Mouse (Mus musculus) urinary bladder, adult 2 months (tissue): ENCODE measurements around the gene Appl1. TPM values are rescaled to one million over a fixed set of nuclear protein-coding genes. Genes with fewer than 3 reads are reported as not detected.
"Not testable (repeated sequence)": the region's sequence is repeated elsewhere in the genome, so short reads cannot be mapped to it uniquely, and the experiment has no call there.

Experiments used
- DNase-seq: peaks from one replicate; pipeline ENCODE4 v3.0.0; 2022; ENCODE audit warnings: low spot score
- polyA plus RNA-seq: library from polyadenylated mRNA; depleted of rRNA; stranded (reverse); fragments of >200 nt; gene quantifications from 2 replicates; pipeline ENCODE4 v1.2.3, GENCODE M21; 2012

The Appl1 gene
- polyA plus RNA-seq, 1 experiment, result 14.3 TPM

DNA sequence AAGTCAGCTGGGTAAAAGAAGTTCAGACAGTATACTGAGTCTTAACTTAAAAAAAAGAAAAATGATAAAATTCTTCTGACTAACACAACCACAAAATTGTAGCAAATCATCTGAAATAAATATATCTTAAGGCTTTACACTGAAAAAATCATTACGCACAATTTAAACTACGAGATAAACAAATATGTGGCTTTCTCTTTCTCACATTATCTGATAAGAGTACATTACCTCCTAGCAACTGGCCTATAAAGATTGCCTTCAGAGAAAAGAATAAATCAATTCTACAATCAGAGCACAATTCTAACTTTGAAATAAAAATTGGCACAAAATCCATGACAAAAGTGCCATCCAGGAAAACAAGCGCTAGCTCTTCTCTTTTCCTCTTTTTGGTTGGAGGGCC lies 1.9 kb downstream of the Appl1 start:
- DNase-seq, result no peak

DNA sequence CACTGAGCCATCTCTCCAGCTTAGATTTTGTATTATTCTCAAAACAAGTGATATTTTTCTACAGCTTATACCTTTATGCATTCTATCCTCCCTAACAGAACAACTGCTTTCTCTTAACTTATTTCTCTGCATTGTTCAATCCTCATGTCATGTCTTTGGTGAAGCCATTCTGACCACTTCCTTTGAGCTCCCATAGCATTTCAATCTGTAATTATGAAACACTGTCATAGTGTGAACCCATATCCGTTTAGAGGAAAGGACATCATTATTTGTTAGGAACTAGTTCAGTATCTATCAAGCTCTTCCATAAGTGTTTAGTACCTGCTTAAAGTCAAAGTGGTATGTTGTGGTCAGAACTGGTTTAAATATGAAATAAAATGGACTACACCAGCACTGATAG lies 10.5 kb downstream of the Appl1 start:
- no peak for DNase-seq

DNA sequence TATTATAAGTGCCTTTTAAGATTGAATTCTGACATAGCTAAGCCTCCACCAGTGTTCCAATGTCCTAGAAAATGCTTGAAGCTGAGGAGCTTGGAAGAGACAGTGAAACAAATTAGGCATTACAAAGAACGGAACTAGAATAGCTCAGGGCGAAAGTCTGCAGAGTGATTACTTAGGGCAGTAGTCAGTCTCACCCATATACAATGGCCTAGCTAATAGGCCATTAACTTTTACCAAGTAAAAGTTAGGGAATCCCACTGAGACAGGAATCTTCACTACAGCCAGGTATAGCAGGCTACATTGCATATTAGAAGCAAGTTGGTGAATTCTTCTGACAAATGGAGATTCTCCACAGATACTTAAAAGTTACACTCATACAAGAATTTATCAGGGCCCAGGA lies 14.9 kb downstream of the Appl1 start:
- not testable (repeated sequence) for DNase-seq

DNA sequence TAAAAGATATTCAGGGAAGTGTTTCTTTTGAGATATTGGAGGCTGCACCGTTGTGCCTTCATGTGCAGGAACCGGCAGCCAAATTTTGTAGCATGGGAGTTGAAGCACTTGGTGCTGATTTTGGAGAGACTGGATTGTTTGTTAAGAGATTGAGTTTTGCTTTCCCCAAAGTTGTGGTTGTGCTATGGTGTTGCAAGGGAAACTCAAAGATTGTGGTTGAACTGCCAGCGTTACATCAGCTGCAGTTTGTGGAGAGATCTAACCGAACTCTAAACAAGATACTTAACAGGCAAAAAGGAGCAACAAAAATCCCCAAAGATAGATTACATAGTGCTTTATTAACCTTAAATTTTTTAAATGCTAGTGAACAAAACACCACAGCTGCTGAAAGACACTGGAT lies 35.5 kb downstream of the Appl1 start:
- no peak for DNase-seq

DNA sequence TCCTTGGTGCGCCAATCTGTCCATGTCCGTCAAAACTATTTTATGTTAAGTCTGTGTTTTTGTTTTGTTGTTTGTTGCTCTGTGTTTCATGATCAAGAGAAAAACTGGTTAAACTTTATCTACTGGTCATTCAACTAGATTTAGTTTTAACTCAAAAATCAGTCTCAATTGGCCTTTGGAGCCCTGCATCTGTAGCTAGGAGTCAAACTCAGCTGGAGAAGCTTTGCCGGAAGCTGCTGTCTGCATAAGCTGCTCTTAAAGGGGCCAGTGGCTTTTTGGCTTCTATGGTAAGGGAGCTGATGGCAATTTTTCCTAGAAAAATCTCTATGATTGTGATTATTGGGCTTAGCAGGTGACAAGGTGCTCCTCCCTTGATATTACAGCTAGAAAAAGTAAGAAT lies 36.1 kb downstream of the Appl1 start:
- no peak for DNase-seq

DNA sequence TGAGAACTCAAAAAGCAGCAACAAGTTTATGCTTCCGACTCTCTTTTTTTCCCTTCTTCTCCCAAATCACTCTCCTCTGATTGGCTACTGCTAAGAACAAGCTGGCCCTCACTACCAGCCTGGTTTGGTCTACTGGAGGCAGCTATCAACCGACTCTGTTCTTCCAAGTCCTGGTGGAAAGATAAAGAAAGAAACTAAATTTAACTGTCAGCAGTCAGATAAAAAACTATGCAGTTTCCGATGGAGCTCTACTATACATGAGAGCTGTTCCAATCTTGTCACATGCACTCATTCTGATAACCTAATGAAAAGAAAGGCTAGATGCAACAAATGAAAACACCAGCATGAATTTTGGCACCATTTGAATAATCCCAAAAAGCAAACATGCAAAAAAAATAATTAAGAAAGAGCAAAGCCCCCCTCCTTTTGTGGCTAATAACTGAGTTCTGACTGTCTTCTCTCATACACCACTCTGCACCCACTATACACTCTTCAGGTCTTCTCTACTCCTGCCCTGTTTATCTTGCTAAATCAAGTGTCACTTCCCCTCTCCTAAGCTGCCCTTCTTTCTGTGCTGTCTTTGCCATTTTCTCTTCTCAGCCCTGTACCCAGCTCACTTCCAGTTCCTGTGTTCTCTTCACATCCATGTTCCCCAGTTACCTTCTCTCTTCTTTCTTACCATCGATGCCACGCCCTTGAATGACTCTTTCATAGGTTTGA lies 47.2 kb downstream of the Appl1 start:
- DNase-seq, result no peak

DNA sequence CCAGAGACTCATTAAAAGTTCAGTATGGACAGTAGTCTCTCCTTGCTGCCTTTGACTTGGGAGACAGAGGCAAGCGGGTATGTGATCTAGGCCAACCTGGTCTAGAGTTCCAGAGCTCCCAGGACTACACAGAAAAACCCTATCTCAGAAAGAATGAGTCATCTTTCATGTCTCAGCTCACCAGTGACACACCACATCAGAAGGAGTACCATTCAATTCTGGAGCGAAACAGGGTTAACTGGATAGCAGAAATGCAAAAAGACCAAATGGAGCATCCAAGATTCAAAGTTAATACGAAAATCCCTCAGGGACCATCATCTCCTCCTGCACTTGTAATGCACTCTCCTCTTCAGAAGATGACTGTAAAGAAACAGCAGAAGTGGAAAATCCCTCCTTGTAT lies 51.7 kb downstream of the Appl1 start:
- DNase-seq, result no peak

DNA sequence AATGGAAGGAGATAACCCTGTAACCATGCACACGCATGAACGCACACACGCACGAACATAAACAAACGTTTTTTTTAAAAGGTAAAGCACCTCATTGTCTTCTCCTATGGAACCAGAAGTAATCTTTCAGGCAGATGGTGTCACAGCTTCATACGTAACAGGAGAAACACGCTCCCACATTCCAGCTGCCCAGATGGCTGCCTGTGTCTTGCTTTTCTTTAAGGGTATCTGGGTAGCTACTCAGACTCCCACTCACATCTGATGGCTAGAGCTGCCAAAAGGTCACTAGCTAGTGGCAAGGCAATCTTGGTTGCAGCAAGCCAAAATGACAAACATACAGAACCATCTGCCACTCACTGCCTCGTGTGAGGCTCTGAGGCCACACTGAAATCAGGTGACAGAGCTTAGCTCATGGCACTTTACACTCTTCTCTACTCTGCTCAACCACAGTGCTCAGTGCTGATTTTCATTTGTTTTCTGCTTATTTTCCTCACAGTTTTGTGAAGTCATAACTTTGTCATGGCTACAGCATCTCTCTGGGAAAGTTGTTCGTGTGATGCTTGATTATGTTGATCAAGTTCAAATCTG lies 57.3 kb downstream of the Appl1 start:
- no peak for DNase-seq

DNA sequence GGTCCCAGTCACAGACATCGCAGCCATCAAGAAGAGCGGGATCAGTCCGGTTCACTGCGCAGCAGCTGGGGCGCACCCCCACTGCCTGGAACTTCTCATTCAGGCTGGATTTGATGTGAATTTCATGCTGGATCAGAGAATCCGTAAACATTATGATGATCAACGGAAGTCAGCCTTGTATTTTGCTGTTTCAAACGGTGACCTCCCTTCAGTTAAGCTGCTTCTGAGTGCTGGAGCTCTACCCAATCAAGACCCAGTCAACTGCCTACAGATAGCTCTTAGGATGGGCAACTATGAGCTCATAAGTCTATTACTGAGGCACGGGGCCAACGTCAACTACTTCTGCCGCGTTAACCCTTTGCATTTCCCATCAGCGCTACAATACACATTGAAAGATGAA lies 59.2 kb downstream of the Appl1 start:
- no peak for DNase-seq

DNA sequence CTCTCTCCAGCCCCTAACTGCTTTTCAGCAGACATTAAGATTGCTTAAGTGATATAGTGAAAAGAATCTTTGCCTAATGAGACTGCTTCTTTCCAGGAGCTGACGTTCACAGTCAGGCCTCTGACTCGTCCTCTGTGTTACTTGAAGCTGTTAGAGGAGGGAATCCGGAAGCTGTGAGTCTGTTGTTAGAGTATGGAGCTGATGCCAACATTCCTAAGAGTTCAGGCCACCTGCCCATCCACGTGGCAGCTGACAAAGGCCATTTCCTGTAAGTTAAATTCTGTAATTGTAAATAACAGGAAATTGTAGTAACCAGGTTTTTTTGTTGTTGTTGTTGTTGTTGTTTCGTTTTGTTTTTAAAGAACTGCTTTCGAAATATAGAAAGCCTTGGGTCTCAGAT lies 59.8 kb downstream of the Appl1 start:
- no peak for DNase-seq

DNA sequence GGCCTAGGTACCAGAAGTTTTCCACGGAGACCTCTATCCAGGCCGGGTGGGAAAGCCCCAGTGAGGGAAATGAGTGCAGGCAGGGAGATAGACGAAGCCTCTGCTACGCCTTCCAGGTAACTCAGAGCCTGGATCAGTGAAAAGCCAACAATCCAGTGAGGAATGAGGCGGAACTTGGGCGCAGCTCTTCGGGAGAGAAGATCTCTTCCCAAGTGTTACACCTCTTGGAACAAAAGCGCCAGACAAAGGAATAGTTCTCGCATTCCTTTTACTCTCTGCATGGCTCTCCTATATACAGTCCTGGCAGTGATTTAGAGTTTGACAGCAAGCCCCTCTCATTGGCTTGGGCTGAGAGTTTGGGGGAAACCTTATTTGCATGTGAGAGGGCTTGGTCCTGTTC lies 60.6 kb downstream of the Appl1 start:
- not testable (repeated sequence) for DNase-seq

DNA sequence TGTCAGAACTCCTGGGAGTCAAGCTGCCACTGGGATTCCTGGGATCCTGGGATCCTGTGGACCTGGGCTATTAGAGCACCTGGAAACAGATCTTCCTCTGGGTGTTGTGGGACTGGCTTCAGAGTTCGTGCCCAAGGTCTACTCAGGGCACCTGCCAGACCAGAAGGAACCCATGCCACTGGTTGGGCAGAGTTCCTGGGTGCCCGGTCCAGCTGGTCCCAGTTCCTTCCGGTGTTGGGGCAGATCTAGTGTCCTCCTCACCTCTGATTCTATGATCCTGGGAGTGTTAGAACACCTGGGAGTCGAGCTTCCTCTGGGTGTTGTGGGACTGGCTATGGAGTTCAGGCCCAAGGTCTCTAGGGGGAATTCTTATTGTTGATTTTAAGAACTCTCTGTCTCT lies 63.6 kb downstream of the Appl1 start:
- no peak for DNase-seq

DNA sequence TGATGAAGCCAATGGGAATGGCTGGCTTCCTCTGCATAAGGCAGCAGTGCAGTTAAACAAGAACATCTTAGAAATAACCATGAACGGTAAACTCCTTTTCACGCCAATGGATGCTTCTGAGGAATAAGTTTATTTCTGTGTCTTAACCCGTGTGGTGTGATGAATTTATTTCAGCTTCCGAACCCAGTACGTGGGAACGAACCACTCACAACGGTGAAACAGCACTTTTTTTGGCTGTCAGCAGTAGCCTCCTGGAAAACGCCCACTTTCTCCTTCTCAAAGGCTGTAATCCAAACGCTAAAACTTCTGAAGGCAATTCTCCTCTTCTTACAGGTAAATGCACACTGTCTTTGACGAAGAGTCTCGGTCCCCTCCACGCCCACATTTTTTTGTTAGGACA lies 70.1 kb downstream of the Appl1 start:
- no peak for DNase-seq

DNA sequence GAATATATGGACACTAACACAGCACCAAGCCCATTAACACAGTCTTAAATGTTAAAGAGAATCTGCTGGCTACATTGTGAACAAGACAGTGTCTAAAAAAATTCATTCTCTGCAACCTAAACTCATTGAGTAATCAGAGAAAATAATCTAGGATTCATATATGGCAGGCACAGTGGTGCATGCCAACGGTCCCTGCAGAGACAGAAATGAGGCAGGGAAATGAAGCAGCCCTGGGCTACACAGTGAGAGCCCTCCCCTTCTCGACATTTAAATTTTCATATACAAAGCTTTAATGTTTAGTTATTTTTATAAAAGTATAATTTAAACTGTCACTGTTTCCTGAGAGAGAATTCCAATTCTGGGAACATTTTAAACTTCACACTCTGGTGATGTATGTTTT lies 71.5 kb downstream of the Appl1 start:
- DNase-seq, result no peak

DNA sequence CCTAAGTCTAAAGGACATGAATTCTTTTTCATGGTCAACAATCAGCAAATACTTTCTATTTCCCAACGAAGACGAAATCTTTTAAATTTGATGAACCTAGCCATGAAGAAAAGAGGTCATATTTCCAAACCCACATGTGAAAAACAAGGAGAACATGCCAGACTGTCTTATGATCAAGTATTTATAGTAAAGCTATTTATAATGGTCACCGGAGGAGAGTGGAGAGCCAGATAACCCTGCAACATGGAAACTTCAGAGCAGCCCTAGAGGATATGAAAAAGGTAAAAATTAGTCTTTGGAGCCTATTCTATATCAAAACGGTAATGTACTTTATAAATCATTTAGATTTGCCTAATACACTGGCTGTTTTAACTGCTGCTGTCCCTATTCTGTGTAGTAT lies 76.6 kb downstream of the Appl1 start, which contains the start of gene Asb14:
Gene Asb14 (plus strand): TSS at position 166 of the 400 bp plus-strand sequence.
- DNase-seq, result no peak

DNA sequence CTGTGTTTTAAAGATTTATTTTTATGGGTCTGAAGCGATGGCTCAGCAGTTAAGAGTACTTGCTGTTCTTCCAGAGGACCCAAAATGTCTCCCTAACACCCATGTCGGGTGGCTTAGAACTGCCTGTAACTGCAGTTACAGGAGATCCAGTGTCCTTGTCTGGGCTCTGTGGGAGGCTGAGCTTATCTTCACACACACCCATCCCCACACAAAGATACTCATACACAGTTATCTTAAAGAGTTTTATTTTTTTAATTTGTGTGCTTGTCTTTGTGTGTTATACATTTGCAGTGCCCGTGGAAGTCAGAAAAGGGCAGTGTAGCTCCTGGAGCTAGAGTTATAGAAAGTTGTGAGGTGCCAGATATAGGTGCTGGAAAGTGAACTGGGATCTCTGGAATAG lies 80.3 kb downstream of the Appl1 start:
- DNase-seq, result no peak

DNA sequence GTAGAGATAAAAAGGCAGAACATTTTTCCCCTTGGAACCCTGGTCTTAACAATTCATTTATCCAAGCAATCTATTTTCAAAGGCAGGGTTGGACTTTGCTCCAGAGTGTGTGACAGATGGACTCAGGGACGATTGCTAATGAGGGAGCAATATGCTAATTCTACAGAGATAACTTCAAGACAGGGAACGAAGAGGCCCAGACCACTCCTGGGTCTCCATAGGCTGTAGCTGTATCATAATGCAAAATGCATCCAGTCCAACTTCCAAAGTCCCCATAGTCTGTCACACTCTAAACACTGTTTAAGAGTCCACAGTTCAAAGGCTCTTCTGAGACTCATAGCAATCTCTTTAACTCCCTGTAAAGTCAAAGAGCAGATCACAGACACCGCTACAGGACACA lies 83.8 kb downstream of the Appl1 start:
- DNase-seq, result no peak

DNA sequence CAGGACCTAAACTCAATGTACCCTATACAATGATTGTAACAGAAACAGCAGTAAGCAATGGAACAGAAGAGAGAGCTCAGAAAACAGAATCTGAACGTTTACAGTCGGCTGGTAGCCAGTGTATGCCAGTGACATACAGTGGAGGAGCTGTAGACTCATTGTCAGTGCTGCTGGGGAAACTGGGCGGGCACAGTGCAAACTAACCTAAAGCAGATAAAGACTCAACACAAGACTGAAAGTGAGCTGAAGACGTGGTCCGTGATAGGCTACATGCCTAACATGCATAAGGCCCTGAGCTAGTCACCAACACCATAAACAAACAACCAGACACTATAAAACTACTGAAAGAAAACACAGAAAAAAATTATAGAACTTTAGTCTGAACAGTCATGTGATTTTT lies 89.3 kb downstream of the Appl1 start:
- DNase-seq, result no peak

DNA sequence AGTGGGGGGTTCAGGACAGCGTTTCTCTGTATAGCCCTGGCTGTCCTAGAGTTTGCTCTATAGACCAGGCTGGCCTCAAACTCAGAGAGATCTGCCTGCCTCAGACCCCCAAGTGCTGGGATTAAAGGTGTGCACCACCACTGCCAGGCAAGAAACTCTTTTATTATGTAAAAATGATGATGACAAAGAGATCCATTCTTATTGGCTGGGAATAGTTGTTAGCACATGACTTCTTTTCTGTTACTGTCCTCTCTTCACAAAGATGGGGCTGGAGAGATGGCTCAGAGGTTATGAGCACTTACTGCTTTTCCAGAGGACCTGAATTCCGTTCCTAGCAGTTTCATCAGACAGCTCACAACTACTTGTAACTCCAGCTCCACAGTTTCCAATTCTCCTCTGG lies 91.1 kb downstream of the Appl1 start:
- DNase-seq, result no peak

DNA sequence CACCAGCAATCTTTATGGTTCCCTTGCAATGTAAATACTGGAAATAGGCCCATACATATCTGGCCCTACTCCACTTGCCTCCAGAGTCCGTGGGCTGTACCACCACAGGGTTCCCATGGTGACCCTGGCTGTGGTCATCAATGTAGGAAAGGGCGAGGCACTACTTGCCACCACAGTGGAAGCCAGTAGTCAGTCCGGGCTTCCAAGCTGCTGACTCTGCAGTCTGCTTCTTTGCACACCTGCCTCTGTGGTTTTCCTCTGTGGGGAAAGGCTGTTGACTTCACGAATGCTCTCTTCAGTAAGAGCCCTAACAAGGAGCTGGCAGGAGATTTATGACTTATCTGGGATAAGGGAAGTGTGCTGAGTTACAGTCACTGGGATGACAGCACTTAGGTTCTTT lies 92.3 kb downstream of the Appl1 start:
- no peak for DNase-seq
